ENCODE assay signal across 10 mouse cellular contexts in the genomic region with DNA sequence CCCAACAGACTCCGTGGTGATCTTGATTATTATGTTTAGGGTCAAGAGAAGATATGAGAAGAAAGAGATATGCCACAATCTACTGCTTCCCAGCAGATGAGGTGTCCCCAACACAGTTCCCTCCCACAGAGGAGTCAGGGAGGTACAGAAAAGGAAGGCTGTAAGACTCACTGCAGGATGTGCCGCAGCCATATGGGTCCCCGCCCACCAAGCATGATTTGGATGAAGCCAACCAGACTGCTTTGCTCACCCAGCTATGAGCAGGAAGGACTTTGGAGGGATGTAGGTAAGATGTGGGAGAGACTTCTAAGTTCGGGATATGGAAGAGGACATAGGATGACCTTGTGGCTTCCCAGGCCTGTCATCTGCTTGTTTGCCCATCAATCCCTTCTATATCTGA. TPM values are rescaled to one million over a fixed set of nuclear protein-coding genes. Genes with fewer than 3 reads are reported as not detected.
DNase-seq lines count a peak whose midpoint lies in the region; ATAC-seq and TF ChIP-seq lines count a peak whose summit lies in the region.
"Had no signal": no experiment of that assay in that cellular context is flagged by ENCODE, and none has a peak within 500 bp of the region (broad histone marks: within the 10 kb centered on the region; RNA-seq: fewer than 3 reads in every experiment).

No protein-coding gene starts in this region.

- H3K4me3 ChIP-seq in cerebellum, adult 2 months (replicated peaks; ENCODE audit: insufficient read depth, low read depth, low read length), result no peak overlapping the region
- H3K4me3 ChIP-seq in lung, embryonic 15.5 days, result no peak overlapping the region

- no peak for TF ChIP-seq CTCF in cerebellum, adult 2 months (IDR thresholded peaks at IDR 0.05; ENCODE audit: borderline replicate concordance, insufficient read depth, low read depth, low read length)

- peaks cover 71% of the 10 kb centered on the region for H3K4me1 ChIP-seq in cerebellum, adult 2 months (ENCODE audit: control insufficient read depth, insufficient read depth, low read length)
- H3K4me1 ChIP-seq in lung, embryonic 15.5 days, result peaks cover 48% of the 10 kb centered on the region

- no peak for TF ChIP-seq POLR2A in cerebellum, adult 2 months (IDR thresholded peaks at IDR 0.05; ENCODE audit: borderline replicate concordance, insufficient read depth, low read length)

- ATAC-seq in lung, embryonic 15.5 days (ENCODE audit: borderline replicate concordance, extremely low read depth, low FRiP score, low TSS enrichment), result no peak
- ATAC-seq: intestine, postnatal 0 days had no signal

- H3K27ac ChIP-seq in cerebellum, adult 2 months (ENCODE audit: insufficient read depth, low read length), result 0 out of 2 replicates have a peak overlapping the region, but pooled peaks have one; percentile 5
- H3K27ac ChIP-seq in lung, embryonic 15.5 days, result 0 out of 2 replicates have a peak overlapping the region, but pooled peaks have one; percentile 11

- no peaks in the 10 kb centered on the region for H3K36me3 ChIP-seq in lung, embryonic 15.5 days

- 40% methylated on average over 4 of the region's 4 CpGs for WGBS in cerebellum, adult 2 months
- WGBS in lung, embryonic 15.5 days, result 62% methylated on average over 4 of the region's 4 CpGs

- DNase-seq in cerebellum, adult 2 months, result peak in 1 of 2 experiments; percentile 39
- DNase-seq in cerebellum, adult 11 months, result no peak
- DNase-seq in layer of hippocampus, adult 11-12 months (ENCODE audit: low spot score), result peak; percentile 65
- DNase-seq in layer of hippocampus, postnatal 25 days (ENCODE audit: extremely low spot score in 1 of 2, low spot score in 1 of 2), result no peak
- no peak for DNase-seq in lung, postnatal 36 days
- peak; percentile 77 to 87 for DNase-seq in right cerebral cortex, postnatal 36 days (ENCODE audit: low spot score in 2 of 2)
- DNase-seq in thymus, postnatal 14 days, result no peak
- DNase-seq: adrenal gland, adult 8-10 months had no signal

- H3K9ac ChIP-seq in lung, embryonic 15.5 days, result no peak overlapping the region

- no peaks in the 10 kb centered on the region for H3K9me3 ChIP-seq in lung, embryonic 15.5 days

- no peaks in the 10 kb centered on the region for H3K27me3 ChIP-seq in cerebellum, adult 2 months (ENCODE audit: control insufficient read depth, insufficient read depth, low read length)
- H3K27me3 ChIP-seq in lung, embryonic 15.5 days, result peaks cover 96% of the 10 kb centered on the region

- no peak overlapping the region for H3K4me2 ChIP-seq in lung, embryonic 15.5 days

RNA-seq across cellular contexts. Expression of a gene that starts 25.1 kb away (rescaled TPM):
- polyA plus RNA-seq in cerebellum, adult 2 months (2012; rRNA removed), result 72.9 and 77.1 TPM in 2 replicates
- 100 to 1,000 TPM; 135 to 147 TPM for total RNA-seq in layer of hippocampus, postnatal 25 days (2021)
- 25.4 and 26.4 TPM in 2 replicates for polyA plus RNA-seq in lung, embryonic 15.5 days (2015; fragmentation: Nextera tagmentation; extraction: Ambion mirVana)

Comparison
In these comparisons a context has a peak if more than half of its experiments do, and no peak if none do; other contexts are left out.
1. DNase-seq: peak in layer of hippocampus, adult 11-12 months (single experiment) and right cerebral cortex, postnatal 36 days (2 of 2); none in cerebellum, adult 11 months (single experiment), layer of hippocampus, postnatal 25 days (0 of 2), lung, postnatal 36 days (single experiment) and thymus, postnatal 14 days (single experiment).